Mouse (Mus musculus) neural tube, embryonic 11.5 days (tissue): ENCODE measurements around the gene Car2. TPM values are rescaled to one million over a fixed set of nuclear protein-coding genes. Genes with fewer than 3 reads are reported as not detected.

Source experiments
- ATAC-seq: fragments of 200-750 bp; cut with Nextera tagmentation; 2 replicates; pipeline ENCODE4 v1.8.0; 2017; ENCODE audit warnings: moderate number of reproducible peaks, mild to moderate bottlenecking, moderate TSS enrichment, moderate library complexity; ENCODE audit not compliant: insufficient read depth, low FRiP score, low TSS enrichment
- DNase-seq: peaks from one replicate; pipeline ENCODE4 v3.0.0-alpha.2; 2015; ENCODE audit warnings: low spot score
- H3K27ac ChIP-seq: fragments of 300-500 bp; sonication (generic); 2 replicates; pipeline ENCODE4 v1.5.1; 2014; ENCODE audit warnings: low read depth, mild to moderate bottlenecking, low read length
- H3K27me3 ChIP-seq: fragments of 300-500 bp; sonication (generic); 2 replicates; pipeline ENCODE4 v1.6.1; 2014; ENCODE audit warnings: mild to moderate bottlenecking, low read length, mixed read lengths; ENCODE audit not compliant: control insufficient read depth, insufficient read depth
- H3K36me3 ChIP-seq: fragments of 300-500 bp; sonication (generic); 2 replicates; pipeline ENCODE4 v1.6.1; 2014; ENCODE audit warnings: mild to moderate bottlenecking, low read length, moderate library complexity, mixed read lengths; ENCODE audit not compliant: control insufficient read depth, insufficient read depth
- H3K4me1 ChIP-seq: fragments of 300-500 bp; sonication (generic); 2 replicates; pipeline ENCODE4 v1.6.1; 2014; ENCODE audit warnings: low read length, mixed read lengths; ENCODE audit not compliant: control insufficient read depth, insufficient read depth
- H3K4me2 ChIP-seq: fragments of 300-500 bp; sonication (generic); 2 replicates; pipeline ENCODE4 v1.6.1; 2014; ENCODE audit warnings: low read depth, mild to moderate bottlenecking, moderate library complexity
- H3K4me3 ChIP-seq: fragments of 300-500 bp; sonication (generic); 2 replicates; pipeline ENCODE4 v1.5.1; 2014; ENCODE audit warnings: low read depth, low read length
- H3K9ac ChIP-seq: fragments of 300-500 bp; sonication (generic); 2 replicates; pipeline ENCODE4 v1.6.1; 2014; ENCODE audit warnings: mild to moderate bottlenecking, low read length
- H3K9me3 ChIP-seq: fragments of 300-500 bp; sonication (generic); 2 replicates; pipeline ENCODE4 v1.6.1; 2016; ENCODE audit warnings: low read length; ENCODE audit not compliant: control insufficient read depth
- WGBS: fragments of 180-500 bp; shearing (Covaris S2); extraction: QIAGEN DNeasy Blood & Tissue Kit; methylation state at CpG from one replicate; pipeline ENCODE4 v1.1.7; 2014; 5-methylcytosine and 5-hydroxymethylcytosine counted together
- polyA plus RNA-seq: library from polyadenylated mRNA; unstranded; fragments of >200 nt; fragmentation: Nextera tagmentation; extraction: Ambion mirVana; gene quantifications from 2 replicates; pipeline ENCODE4 v1.2.1, GENCODE M21; 2014

The Car2 gene
- polyA plus RNA-seq, 1 experiment from 2014 or later = 85.3 TPM

DNA sequence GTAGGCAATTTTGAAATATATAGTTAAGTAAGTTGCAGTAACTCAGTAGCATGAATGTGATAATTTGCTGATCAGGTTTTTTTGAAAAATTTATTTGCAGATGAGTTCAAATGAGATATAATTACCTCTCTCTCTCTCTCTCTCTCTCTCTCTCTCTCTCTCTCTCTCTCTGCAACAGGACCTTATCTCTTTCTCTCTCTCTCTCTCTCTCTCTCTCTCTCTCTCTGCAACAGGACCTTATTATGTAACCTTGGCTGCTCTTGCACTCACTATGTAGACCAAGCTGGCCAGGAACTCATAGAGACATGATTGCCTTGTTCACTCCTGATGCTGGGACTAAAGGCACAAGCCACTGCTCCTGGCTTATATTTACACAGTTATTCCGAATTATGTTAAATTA is 24.9 kb upstream of the Car2 start:
- H3K27ac ChIP-seq = no peak overlapping the region
- no peaks in the 10 kb centered on the region for H3K9me3 ChIP-seq
- ATAC-seq (no peak), DNase-seq (no peak)
- H3K4me3 ChIP-seq = no peak overlapping the region
- no peaks in the 10 kb centered on the region for H3K4me1 ChIP-seq
- WGBS = 87% methylated on average over 1 of the region's 1 CpGs
- no peaks in the 10 kb centered on the region for H3K27me3 ChIP-seq
- no peak overlapping the region for H3K9ac ChIP-seq
- H3K4me2 ChIP-seq = no peak overlapping the region
- no peaks in the 10 kb centered on the region for H3K36me3 ChIP-seq

DNA sequence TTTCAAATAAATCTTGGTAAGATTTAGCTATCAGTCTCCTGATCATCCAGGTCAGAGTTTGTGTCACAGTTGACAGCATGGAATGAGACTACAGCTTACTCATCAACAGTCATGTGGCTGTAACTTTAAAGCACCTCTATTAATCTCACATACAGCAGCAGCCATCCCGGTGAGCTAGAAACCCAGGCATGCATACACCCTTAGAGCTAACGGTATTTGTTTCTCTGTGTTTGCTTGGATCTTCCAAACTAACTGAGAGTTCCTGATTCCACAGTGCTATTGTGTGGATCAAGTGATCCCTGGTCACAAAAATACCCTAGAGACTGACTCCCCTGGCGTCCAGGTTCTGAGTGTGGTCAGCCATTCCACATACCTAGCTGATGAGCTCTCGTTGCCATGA is 24.3 kb upstream of the Car2 start:
- H3K4me2 ChIP-seq = peak overlapping the region; percentile 73; the same call in 1 of the 2 replicates
- H3K4me3 ChIP-seq = no peak overlapping the region
- H3K9me3 ChIP-seq = no peaks in the 10 kb centered on the region
- ATAC-seq (0 out of 2 replicates have a peak, but pooled peaks have one; percentile 6), DNase-seq (no peak)
- no peaks in the 10 kb centered on the region for H3K4me1 ChIP-seq
- H3K27me3 ChIP-seq = no peaks in the 10 kb centered on the region
- H3K36me3 ChIP-seq = no peaks in the 10 kb centered on the region
- 24% methylated on average over 4 of the region's 4 CpGs for WGBS
- no peak overlapping the region for H3K27ac ChIP-seq
- no peak overlapping the region for H3K9ac ChIP-seq

- DNase-seq (no peak), ATAC-seq (peak; percentile 79)
- 2% methylated on average over 9 of the region's 9 CpGs for WGBS
- peak overlapping the region; percentile 73 for H3K4me2 ChIP-seq
- H3K4me3 ChIP-seq = peak overlapping the region; percentile 34
- H3K4me1 ChIP-seq = no peaks in the 10 kb centered on the region
- no peaks in the 10 kb centered on the region for H3K9me3 ChIP-seq
- peak overlapping the region; percentile 66 for H3K9ac ChIP-seq
- no peaks in the 10 kb centered on the region for H3K36me3 ChIP-seq
- H3K27me3 ChIP-seq = no peaks in the 10 kb centered on the region
- 0 out of 2 replicates have a peak overlapping the region, but pooled peaks have one; percentile 30 for H3K27ac ChIP-seq
Observed at GRCm38 (mm10) chr3:14862654-14863021, 23.4 kb upstream of the Car2 start.

GRCm38 (mm10) chr3:14863022-14863711 is 22.9 kb upstream of the Car2 start, which contains the start of gene Car3:
Gene Car3, plus strand, starts transcription at chr3:14863512.
- H3K9ac ChIP-seq = peak within 1 kb of the TSS; percentile 66
- H3K27me3 ChIP-seq = no peaks in the 10 kb centered on the region
- ATAC-seq (peak; percentile 82), DNase-seq (peak; percentile 73)
- H3K4me1 ChIP-seq = no peaks in the 10 kb centered on the region
- H3K9me3 ChIP-seq = no peaks in the 10 kb centered on the region
- no peaks in the 10 kb centered on the region for H3K36me3 ChIP-seq
- peak within 1 kb of the TSS; percentile 34 for H3K4me3 ChIP-seq
- 1% methylated on average over 16 of the region's 18 CpGs for WGBS
- H3K4me2 ChIP-seq = peak within 1 kb of the TSS; percentile 73
- 0 out of 2 replicates have a peak within 1 kb of the TSS, but pooled peaks have one; percentile 30 for H3K27ac ChIP-seq

GRCm38 (mm10) chr3:14863922-14864321 is 22.2 kb upstream of the Car2 start:
- 89% methylated on average over 2 of the region's 2 CpGs for WGBS
- DNase-seq = no peak

GRCm38 (mm10) chr3:14865941-14866340 is 20.1 kb upstream of the Car2 start:
- DNase-seq = no peak
- Histone ChIP-seq H3K36me3 (no peaks in the 10 kb centered on the region), H3K9me3 (no peaks in the 10 kb centered on the region), H3K9ac (no peak overlapping the region), H3K4me2 (no peak overlapping the region), H3K4me1 (no peaks in the 10 kb centered on the region), H3K27ac (no peak overlapping the region), H3K27me3 (no peaks in the 10 kb centered on the region), H3K4me3 (no peak overlapping the region)
- WGBS = 75% methylated on average over 2 of the region's 2 CpGs
- no peak for ATAC-seq

More at GRCm38 (mm10) chr3:14863922-14864321, 22.2 kb upstream of the Car2 start:
- Histone ChIP-seq H3K4me2 (no peak overlapping the region), H3K27ac (no peak overlapping the region), H3K36me3 (no peaks in the 10 kb centered on the region), H3K9me3 (no peaks in the 10 kb centered on the region), H3K4me1 (no peaks in the 10 kb centered on the region), H3K27me3 (no peaks in the 10 kb centered on the region), H3K4me3 (no peak overlapping the region), H3K9ac (no peak overlapping the region)
- no peak for ATAC-seq

GRCm38 (mm10) chr3:14869779-14870178 is 16.3 kb upstream of the Car2 start:
- DNase-seq = peak; percentile 80

GRCm38 (mm10) chr3:14870528-14870927 is 15.5 kb upstream of the Car2 start:
- Histone ChIP-seq H3K4me2 (no peak overlapping the region), H3K9me3 (no peaks in the 10 kb centered on the region), H3K4me1 (no peaks in the 10 kb centered on the region), H3K27me3 (no peaks in the 10 kb centered on the region), H3K27ac (no peak overlapping the region), H3K36me3 (no peaks in the 10 kb centered on the region), H3K9ac (no peak overlapping the region), H3K4me3 (no peak overlapping the region)
- 79% methylated on average over 1 of the region's 1 CpGs for WGBS
- DNase-seq (no peak), ATAC-seq (no peak)

More at GRCm38 (mm10) chr3:14869779-14870178, 16.3 kb upstream of the Car2 start:
- Histone ChIP-seq H3K27ac (no peak overlapping the region), H3K4me1 (no peaks in the 10 kb centered on the region), H3K9me3 (no peaks in the 10 kb centered on the region), H3K36me3 (no peaks in the 10 kb centered on the region), H3K4me2 (no peak overlapping the region), H3K27me3 (no peaks in the 10 kb centered on the region), H3K4me3 (no peak overlapping the region), H3K9ac (no peak overlapping the region)
- 26% methylated on average over 11 of the region's 11 CpGs for WGBS
- peak; percentile 67 for ATAC-seq

DNA sequence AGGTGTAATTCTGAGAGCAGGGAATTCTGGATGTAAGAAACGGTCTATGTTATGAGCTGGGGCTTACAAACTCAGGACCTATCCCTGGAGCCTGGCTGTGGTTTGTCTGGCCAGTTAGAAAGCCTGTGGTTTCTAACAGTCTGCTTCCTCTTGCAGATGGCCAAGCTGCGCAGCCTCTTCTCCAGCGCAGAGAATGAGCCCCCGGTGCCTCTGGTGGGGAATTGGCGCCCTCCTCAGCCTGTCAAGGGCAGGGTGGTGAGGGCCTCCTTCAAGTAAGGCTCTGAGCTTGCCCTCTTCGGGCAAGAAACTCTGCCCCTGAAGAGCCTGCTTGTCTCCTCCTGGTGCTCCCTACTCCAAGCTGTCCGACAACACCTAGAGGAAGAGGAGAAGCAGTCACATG is 14.7 kb upstream of the Car2 start:
- no peaks in the 10 kb centered on the region for H3K9me3 ChIP-seq
- no peak overlapping the region for H3K4me2 ChIP-seq
- DNase-seq (peak; percentile 36), ATAC-seq (no peak)
- H3K4me1 ChIP-seq = no peaks in the 10 kb centered on the region
- no peak overlapping the region for H3K4me3 ChIP-seq
- H3K27me3 ChIP-seq = no peaks in the 10 kb centered on the region
- no peak overlapping the region for H3K9ac ChIP-seq
- H3K27ac ChIP-seq = no peak overlapping the region
- 54% methylated on average over 7 of the region's 7 CpGs for WGBS
- H3K36me3 ChIP-seq = no peaks in the 10 kb centered on the region
